Mouse (Mus musculus) forebrain, embryonic 12.5 days (tissue): ENCODE results near the gene Thap11. TPM values are rescaled to one million over a fixed set of nuclear protein-coding genes. Genes with fewer than 3 reads are reported as not detected.

ENCODE experiments used
- ATAC-seq: fragments of 200-750 bp; cut with Nextera tagmentation; 2 replicates; pipeline ENCODE4 v1.8.0; 2017; ENCODE audit warnings: moderate TSS enrichment; ENCODE audit not compliant: low FRiP score
- H3K27ac ChIP-seq: fragments of 300-500 bp; sonication (generic); 2 replicates; pipeline ENCODE4 v1.5.1; 2016; ENCODE audit warnings: mild to moderate bottlenecking
- H3K27me3 ChIP-seq: fragments of 300-500 bp; sonication (generic); 2 replicates; pipeline ENCODE4 v1.6.1; 2016; ENCODE audit warnings: mild to moderate bottlenecking
- H3K36me3 ChIP-seq: fragments of 300-500 bp; sonication (generic); replicated peaks from 2 replicates; pipeline ENCODE4 v1.6.1; 2016; ENCODE audit warnings: mild to moderate bottlenecking
- H3K4me1 ChIP-seq: fragments of 300-500 bp; sonication (generic); 2 replicates; pipeline ENCODE4 v1.6.1; 2016
- H3K4me2 ChIP-seq: fragments of 300-500 bp; sonication (generic); 2 replicates; pipeline ENCODE4 v1.6.1; 2016; ENCODE audit warnings: mild to moderate bottlenecking, moderate library complexity
- H3K4me3 ChIP-seq: fragments of 300-500 bp; sonication (generic); replicated peaks from 2 replicates; pipeline ENCODE4 v1.5.1; 2016; ENCODE audit warnings: mild to moderate bottlenecking
- H3K9ac ChIP-seq: fragments of 300-500 bp; sonication (generic); 2 replicates; pipeline ENCODE4 v1.6.1; 2016; ENCODE audit warnings: mild to moderate bottlenecking
- H3K9me3 ChIP-seq: fragments of 300-500 bp; sonication (generic); 2 replicates; pipeline ENCODE4 v1.6.1; 2016
- WGBS: fragments of 180-500 bp; shearing (Covaris S2); methylation state at CpG from one replicate; pipeline ENCODE4 v1.1.7; 2016; 5-methylcytosine and 5-hydroxymethylcytosine counted together
- polyA plus RNA-seq: library from polyadenylated mRNA; unstranded; fragments of >200 nt; fragmentation: Nextera tagmentation; extraction: Ambion mirVana; gene quantifications from 2 replicates; pipeline ENCODE4 v1.2.1, GENCODE M21; 2016

Gene Thap11
- polyA plus RNA-seq, 1 experiment from 2014 or later: 80.4 TPM

DNA sequence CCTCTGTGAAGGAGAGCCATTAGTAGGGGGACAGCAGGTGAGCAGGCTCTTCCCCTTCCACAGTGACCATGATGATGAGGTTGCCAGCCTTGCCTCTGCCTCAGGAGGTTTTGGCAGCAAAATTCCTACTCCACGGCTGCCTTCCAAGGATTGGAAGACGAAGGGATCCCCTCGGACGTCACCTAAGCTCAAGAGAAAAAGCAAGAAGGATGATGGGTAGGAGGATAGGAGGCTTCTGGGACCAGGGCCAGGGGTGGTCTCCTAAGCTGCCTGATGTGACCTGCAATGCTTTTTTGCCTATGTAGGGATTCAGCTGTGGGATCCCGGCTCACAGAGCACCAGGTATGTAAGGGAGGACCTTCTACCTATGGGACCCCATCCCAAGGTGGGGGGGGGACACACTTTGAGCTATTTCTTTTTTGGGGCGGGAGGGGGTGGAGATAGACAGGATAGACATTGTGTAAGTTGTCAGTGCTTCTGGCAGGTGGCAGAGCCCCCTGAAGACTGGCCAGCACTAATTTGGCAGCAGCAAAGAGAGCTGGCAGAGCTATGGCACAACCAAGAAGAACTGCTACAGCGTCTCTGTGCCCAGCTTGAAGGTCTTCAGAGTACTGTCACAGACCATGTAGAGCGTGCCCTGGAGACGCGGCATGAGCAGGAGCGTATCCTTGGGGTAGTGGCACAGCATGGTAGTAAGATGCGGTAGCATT lies 35.0 kb downstream of the Thap11 start:
- H3K27ac ChIP-seq: no peak overlapping the region
- H3K4me3 ChIP-seq: no peak overlapping the region
- no peaks in the 10 kb centered on the region for H3K9me3 ChIP-seq
- H3K9ac ChIP-seq: no peak overlapping the region
- H3K4me1 ChIP-seq: peaks cover 10% of the 10 kb centered on the region
- 95% methylated on average over 12 of the region's 12 CpGs for WGBS
- ATAC-seq: no peak
- H3K27me3 ChIP-seq: no peaks in the 10 kb centered on the region
- no peak overlapping the region for H3K4me2 ChIP-seq
- peaks cover 87% of the 10 kb centered on the region for H3K36me3 ChIP-seq

DNA sequence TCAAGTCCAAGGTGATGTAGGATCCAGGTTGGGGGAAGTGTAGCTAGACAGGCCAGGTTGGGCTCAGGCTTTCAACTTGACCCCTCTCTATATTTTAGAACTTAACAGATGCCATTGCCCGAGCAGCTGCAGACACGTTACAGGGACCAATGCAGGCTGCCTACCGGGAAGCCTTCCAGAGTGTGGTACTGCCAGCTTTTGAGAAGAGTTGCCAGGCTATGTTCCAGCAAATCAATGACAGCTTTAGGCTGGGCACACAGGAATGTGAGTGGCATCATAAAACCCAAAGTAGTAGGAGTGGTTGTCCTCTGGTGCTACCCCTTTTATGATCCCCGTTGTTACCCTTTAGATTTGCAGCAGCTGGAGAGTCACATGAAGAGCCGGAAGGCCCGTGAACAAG lies 35.9 kb downstream of the Thap11 start:
- H3K36me3 ChIP-seq: peaks cover 79% of the 10 kb centered on the region
- peaks cover 10% of the 10 kb centered on the region for H3K4me1 ChIP-seq
- no peak overlapping the region for H3K4me2 ChIP-seq
- H3K27me3 ChIP-seq: no peaks in the 10 kb centered on the region
- 91% methylated on average over 6 of the region's 6 CpGs for WGBS
- ATAC-seq: no peak
- no peak overlapping the region for H3K9ac ChIP-seq
- no peaks in the 10 kb centered on the region for H3K9me3 ChIP-seq
- no peak overlapping the region for H3K4me3 ChIP-seq
- H3K27ac ChIP-seq: no peak overlapping the region

DNA sequence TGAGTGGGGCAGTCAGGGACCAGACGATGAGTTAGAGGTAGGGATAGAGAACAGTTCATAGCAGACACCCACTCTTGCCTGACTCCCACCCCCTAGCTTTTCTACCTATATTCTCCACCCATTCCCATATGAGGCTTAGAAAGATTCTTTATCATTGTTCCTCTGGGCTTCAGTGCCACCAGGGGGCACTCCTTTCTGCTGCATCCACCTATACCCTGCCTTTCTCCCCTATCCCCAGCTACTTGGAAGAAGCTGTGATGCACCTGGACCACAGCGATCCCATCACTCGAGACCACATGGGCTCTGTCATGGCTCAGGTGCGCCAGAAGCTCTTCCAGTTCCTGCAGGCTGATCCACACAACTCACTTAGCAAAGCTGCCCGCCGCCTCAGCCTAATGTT lies 37.5 kb downstream of the Thap11 start:
- no peak overlapping the region for H3K27ac ChIP-seq
- ATAC-seq: 0 out of 2 replicates have a peak, but pooled peaks have one; percentile 45
- 91% methylated on average over 6 of the region's 6 CpGs for WGBS
- H3K4me2 ChIP-seq: no peak overlapping the region
- H3K4me1 ChIP-seq: peaks cover 10% of the 10 kb centered on the region
- no peak overlapping the region for H3K4me3 ChIP-seq
- H3K9ac ChIP-seq: no peak overlapping the region
- no peaks in the 10 kb centered on the region for H3K27me3 ChIP-seq
- peaks cover 64% of the 10 kb centered on the region for H3K36me3 ChIP-seq
- H3K9me3 ChIP-seq: no peaks in the 10 kb centered on the region

DNA sequence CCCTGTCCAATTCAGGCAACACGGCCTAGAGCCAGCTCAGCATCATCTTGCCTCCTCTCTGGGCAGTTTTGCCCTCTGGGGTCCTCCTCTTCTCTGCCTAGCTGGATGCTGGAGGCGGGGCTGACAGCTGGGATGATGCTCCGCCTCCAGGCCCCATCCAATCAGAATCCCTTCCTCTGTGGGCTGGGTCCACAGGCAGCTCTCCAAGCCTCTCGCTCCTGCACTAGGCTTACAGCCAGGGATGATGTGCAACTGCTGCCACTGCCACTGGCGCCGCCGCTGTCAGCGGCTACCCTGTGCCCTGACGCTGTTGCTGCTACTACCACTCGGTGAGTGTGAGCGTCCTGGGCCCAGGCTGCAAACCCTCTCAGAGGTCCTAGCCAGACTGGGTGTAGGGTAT lies 38.4 kb downstream of the Thap11 start, which contains the start of gene Nrn1l:
Gene Nrn1l, plus strand, starts transcription at position 229 of the 400 bp plus-strand sequence.
- Histone ChIP-seq H3K4me3 (no peak within 1 kb of the TSS), H3K4me2 (peak within 1 kb of the TSS; percentile 20; the same call in 1 of the 2 replicates), H3K9me3 (no peaks in the 10 kb centered on the region), H3K9ac (peak within 1 kb of the TSS; percentile 43; the same call in 1 of the 2 replicates), H3K36me3 (peaks cover 54% of the 10 kb centered on the region), H3K27me3 (no peaks in the 10 kb centered on the region), H3K27ac (peak within 1 kb of the TSS; percentile 51; the same call in 1 of the 2 replicates), H3K4me1 (peaks cover 10% of the 10 kb centered on the region)
- 3% methylated on average over 11 of the region's 11 CpGs for WGBS
- ATAC-seq: peak; percentile 96

DNA sequence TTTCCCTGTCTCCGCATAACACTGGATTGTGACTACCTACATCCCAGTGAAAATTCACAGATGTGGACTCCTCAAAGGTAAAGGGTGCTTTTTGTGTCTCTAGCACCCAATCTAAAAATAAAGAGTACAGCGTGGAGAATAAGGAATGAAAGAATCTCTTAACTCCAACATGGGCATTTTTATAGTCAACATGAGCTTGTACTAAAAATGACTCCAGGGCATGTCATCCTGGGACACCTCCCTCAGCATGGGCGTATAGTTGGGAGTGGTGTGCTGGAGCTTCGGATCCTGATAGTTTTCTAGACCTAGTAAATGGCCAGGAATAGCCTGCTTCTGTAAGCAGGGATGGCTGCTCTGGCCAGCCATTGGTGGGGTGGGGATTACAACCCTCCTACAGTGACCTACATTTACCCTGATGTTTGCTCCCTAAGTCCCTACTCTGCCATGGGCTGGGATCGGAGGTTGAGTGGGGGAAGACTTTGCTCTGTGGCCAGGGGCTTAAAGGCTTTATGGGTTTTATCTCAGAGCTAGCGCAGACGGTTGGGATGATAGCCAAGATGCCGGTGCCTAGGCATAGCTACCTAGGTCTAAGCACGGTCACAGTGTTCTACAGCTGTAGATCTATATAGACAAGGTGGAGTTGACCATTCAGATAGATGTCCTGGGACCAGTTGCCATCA lies 43.0 kb downstream of the Thap11 start:
- Histone ChIP-seq H3K27me3 (no peaks in the 10 kb centered on the region), H3K4me2 (no peak overlapping the region), H3K36me3 (peaks cover 10% of the 10 kb centered on the region; the same call in 1 of the 2 replicates), H3K4me3 (no peak overlapping the region), H3K9ac (no peak overlapping the region), H3K9me3 (no peaks in the 10 kb centered on the region), H3K27ac (no peak overlapping the region), H3K4me1 (peaks cover 20% of the 10 kb centered on the region)
- WGBS: 80% methylated on average over 9 of the region's 9 CpGs
- ATAC-seq: no peak

DNA sequence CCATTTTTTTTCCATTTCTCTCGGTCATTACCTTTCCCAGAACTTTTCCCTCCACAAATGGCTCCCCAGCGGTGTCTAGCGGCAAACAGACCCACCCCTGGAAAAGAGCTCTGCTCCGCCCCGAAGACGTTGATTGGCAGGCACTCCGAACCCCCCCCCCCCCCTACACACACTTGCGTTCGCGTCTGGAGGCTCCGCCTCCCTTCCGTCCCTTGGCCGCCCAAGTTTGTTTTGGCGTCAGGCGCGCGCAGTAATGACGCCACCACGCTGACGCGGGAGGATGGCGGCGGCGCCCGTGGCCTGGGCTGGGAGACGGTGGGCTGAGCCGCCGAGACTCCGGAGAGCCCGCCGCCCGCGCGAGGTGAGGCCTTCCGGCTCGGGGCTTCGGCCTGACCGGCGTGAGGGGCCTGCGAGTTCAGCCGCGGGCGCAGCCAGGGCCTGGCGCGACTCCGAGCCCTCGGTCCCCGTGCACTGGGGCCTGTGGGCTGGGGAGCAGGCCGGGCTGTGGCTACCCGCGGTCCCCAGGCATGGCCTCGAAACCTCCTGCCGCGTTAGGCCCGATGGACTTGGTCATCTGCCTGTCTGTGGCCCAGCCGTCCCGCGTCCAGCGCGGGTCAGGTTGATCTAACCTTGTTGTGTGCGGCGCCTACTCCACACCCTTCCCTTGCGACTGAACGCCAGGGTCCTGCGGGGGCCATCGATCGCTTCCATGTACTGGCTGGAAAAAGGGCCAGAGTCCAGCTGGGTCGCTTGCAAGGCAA lies 45.4 kb downstream of the Thap11 start, which contains the start of gene Pskh1:
Gene Pskh1, plus strand, starts transcription at position 262 of the 761 bp plus-strand sequence.
- peaks cover 10% of the 10 kb centered on the region for H3K4me1 ChIP-seq
- no peaks in the 10 kb centered on the region for H3K9me3 ChIP-seq
- H3K27me3 ChIP-seq: no peaks in the 10 kb centered on the region
- ATAC-seq: peak; percentile 95
- peak within 1 kb of the TSS; percentile 91 for H3K4me2 ChIP-seq
- H3K9ac ChIP-seq: peak within 1 kb of the TSS; percentile 95
- under 1% methylated on average over 68 of the region's 68 CpGs for WGBS
- H3K27ac ChIP-seq: peak within 1 kb of the TSS; percentile 86
- no peaks in the 10 kb centered on the region for H3K36me3 ChIP-seq
- H3K4me3 ChIP-seq: peak within 1 kb of the TSS; percentile 92

DNA sequence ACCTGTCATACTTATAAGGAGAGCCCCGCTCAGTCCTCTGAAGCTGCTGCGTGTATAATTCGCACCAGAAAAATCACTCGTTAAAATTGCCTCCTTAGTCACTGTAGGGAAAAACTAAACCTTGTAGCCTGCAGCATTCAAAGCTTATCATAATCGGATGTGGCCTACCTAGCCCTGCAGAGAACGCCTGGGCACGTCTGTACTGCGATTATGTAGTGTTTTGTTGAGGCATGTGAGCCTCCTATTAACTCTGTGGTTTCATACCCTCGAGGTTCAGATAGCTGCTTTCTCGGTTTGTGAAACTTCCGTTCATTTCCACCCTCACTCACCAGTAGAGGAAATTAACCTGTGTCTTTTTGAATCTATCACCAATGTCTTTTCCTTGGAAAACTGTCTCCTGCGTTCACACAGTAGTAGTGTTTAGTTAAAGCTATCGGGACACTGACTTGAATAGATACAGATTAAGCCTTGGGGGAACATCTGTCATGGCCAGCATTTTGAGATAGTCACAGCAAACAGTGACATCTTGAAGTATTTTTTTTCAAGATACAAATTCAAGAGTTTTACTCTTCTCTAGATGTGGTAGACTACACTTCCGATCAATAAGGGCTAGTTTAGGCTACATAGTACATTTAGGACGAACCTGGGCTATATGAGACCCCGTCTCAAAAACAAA lies 46.1 kb downstream of the Thap11 start:
- peak overlapping the region; percentile 95 for H3K9ac ChIP-seq
- WGBS: 39% methylated on average over 16 of the region's 16 CpGs
- H3K9me3 ChIP-seq: no peaks in the 10 kb centered on the region
- peak overlapping the region; percentile 92 for H3K4me3 ChIP-seq
- no peak for ATAC-seq
- H3K27me3 ChIP-seq: no peaks in the 10 kb centered on the region
- peak overlapping the region; percentile 86 for H3K27ac ChIP-seq
- no peaks in the 10 kb centered on the region for H3K36me3 ChIP-seq
- peak overlapping the region; percentile 91 for H3K4me2 ChIP-seq
- H3K4me1 ChIP-seq: peaks cover 10% of the 10 kb centered on the region

Other genes starting within 250 kb of the Thap11 start
- gene Ripor1, start 249.9 kb upstream of the Thap11 start, polyA plus RNA-seq: 17.3 and 18.8 TPM in 2 replicates
- gene Ctcf, start 218.6 kb upstream of the Thap11 start, polyA plus RNA-seq: 163 and 165 TPM in 2 replicates
- 0.61 and 1.2 TPM in 2 replicates for gene Agrp, start 217.7 kb upstream of the Thap11 start, polyA plus RNA-seq
- gene Carmil2, start 168.9 kb upstream of the Thap11 start, polyA plus RNA-seq: 4.9 and 5.2 TPM in 2 replicates
- gene Acd, start 154.0 kb upstream of the Thap11 start, polyA plus RNA-seq: 83.0 and 88.7 TPM in 2 replicates
- gene Pard6a, start 154.0 kb upstream of the Thap11 start, polyA plus RNA-seq: 28.9 and 32.5 TPM in 2 replicates
- 0.27 and 0.32 TPM in 2 replicates for gene 4933405L10Rik, start 147.5 kb upstream of the Thap11 start, polyA plus RNA-seq
- gene Enkd1, start 146.9 kb upstream of the Thap11 start, polyA plus RNA-seq: 35.7 and 37.0 TPM in 2 replicates
- gene Gfod2, start 96.5 kb upstream of the Thap11 start, polyA plus RNA-seq: 57.1 and 57.4 TPM in 2 replicates
- gene Ranbp10, start 27.8 kb upstream of the Thap11 start, polyA plus RNA-seq: 14.5 and 14.6 TPM in 2 replicates
- 0.12 and 0.51 TPM in 2 replicates for gene Tsnaxip1, start 27.4 kb upstream of the Thap11 start, polyA plus RNA-seq
- gene Cenpt, start 1.9 kb upstream of the Thap11 start, polyA plus RNA-seq: 67.1 and 70.7 TPM in 2 replicates
- gene Nutf2, start 5.4 kb downstream of the Thap11 start, polyA plus RNA-seq: 275 and 317 TPM in 2 replicates
- gene Edc4, start 25.7 kb downstream of the Thap11 start, polyA plus RNA-seq: 67.4 and 72.2 TPM in 2 replicates
- gene Nrn1l, start 38.4 kb downstream of the Thap11 start, polyA plus RNA-seq: 0.70 TPM in 1 of 2 replicates, not detected in the other
- 18.0 and 18.3 TPM in 2 replicates for gene Pskh1, start 45.3 kb downstream of the Thap11 start, polyA plus RNA-seq
- 2.4 and 3.0 TPM in 2 replicates for gene Ctrl, start 78.7 kb downstream of the Thap11 start, polyA plus RNA-seq
- 18.9 and 22.8 TPM in 2 replicates for gene Psmb10, start 83.3 kb downstream of the Thap11 start, polyA plus RNA-seq
- 0.54 and 0.56 TPM in 2 replicates for gene Lcat, start 88.2 kb downstream of the Thap11 start, polyA plus RNA-seq
- gene Slc12a4, start 111.0 kb downstream of the Thap11 start, polyA plus RNA-seq: 12.0 and 13.0 TPM in 2 replicates
- not detected in 2 replicates for gene Dpep3, start 124.3 kb downstream of the Thap11 start, polyA plus RNA-seq
- 15.4 and 18.4 TPM in 2 replicates for gene Dus2, start 136.2 kb downstream of the Thap11 start, polyA plus RNA-seq
- not detected in 2 replicates for gene Dpep2nb, start 150.8 kb downstream of the Thap11 start, polyA plus RNA-seq
- 19.5 and 20.1 TPM in 2 replicates for gene Ddx28, start 156.8 kb downstream of the Thap11 start, polyA plus RNA-seq
- gene Nfatc3, start 203.7 kb downstream of the Thap11 start, polyA plus RNA-seq: 4.9 and 6.6 TPM in 2 replicates